Mouse (Mus musculus): Measurements from ENCODE around the gene Olfr1373. TPM values are rescaled to one million over a fixed set of nuclear protein-coding genes. Genes with fewer than 3 reads are reported as not detected.

The Olfr1373 gene
- total and polyA plus RNA-seq, 3 experiments, result not detected

- H3K4me3 ChIP-seq (ENCODE audit: control insufficient read depth in 1 of 2, insufficient read depth in 1 of 2, low read depth in 2 of 2, low read length in 2 of 2), result no peak overlapping the region
- H3K27me3 ChIP-seq (ENCODE audit: control insufficient read depth in 1 of 2, insufficient read depth in 2 of 2, low read length in 2 of 2), result no peaks in the 10 kb centered on the region
- no peak overlapping the region for H3K27ac ChIP-seq (ENCODE audit: control insufficient read depth, low read depth, low read length)
- H3K9me3 ChIP-seq (replicated peaks; ENCODE audit: insufficient read depth, low read length), result no peaks in the 10 kb centered on the region
- peaks cover 0 to 4% of the 10 kb centered on the region in 2 experiments; a peak in 3 of 4 replicates for H3K4me1 ChIP-seq (ENCODE audit: control insufficient read depth in 1 of 2, insufficient read depth in 2 of 2, low read length in 2 of 2)
- TF ChIP-seq TAL1 (IDR thresholded peaks at IDR 0.05; ENCODE audit: low read length), result no peak
- TF ChIP-seq GABPA (IDR thresholded peaks at IDR 0.05; ENCODE audit: low read depth, low read length), result no peak
- TF ChIP-seq MAZ (IDR thresholded peaks at IDR 0.05; ENCODE audit: low read depth, low read length), result no peak
- no peak for TF ChIP-seq MEF2A (IDR thresholded peaks at IDR 0.05; ENCODE audit: extremely low read depth, insufficient replicate concordance, low read depth, low read length, poor library complexity, severe bottlenecking)
- no peak for TF ChIP-seq UBTF (IDR thresholded peaks at IDR 0.05; ENCODE audit: borderline replicate concordance, insufficient read depth, low read depth, low read length)
- no peak for TF ChIP-seq CTCF (IDR thresholded peaks at IDR 0.05 in 2 of 3, conservative IDR thresholded peaks at IDR 0.05 in 1 of 3; ENCODE audit: control insufficient read depth in 1 of 3, insufficient read depth in 1 of 3, low read depth in 2 of 3, low read length in 3 of 3, poor library complexity in 1 of 3, severe bottlenecking in 1 of 3)
- TF ChIP-seq NELFE (IDR thresholded peaks at IDR 0.05; ENCODE audit: low read depth, low read length), result no peak
- TF ChIP-seq TCF12 (IDR thresholded peaks at IDR 0.05; ENCODE audit: low read depth, low read length), result no peak
- TF ChIP-seq ZNF384 (IDR thresholded peaks at IDR 0.05; ENCODE audit: low read depth, low read length), result no peak
- no peak for TF ChIP-seq ZMIZ1 (IDR thresholded peaks at IDR 0.05; ENCODE audit: low read depth, low read length)
- TF ChIP-seq HCFC1 (IDR thresholded peaks at IDR 0.05; ENCODE audit: low read depth, low read length), result no peak
- TF ChIP-seq KAT2A (conservative IDR thresholded peaks at IDR 0.05; ENCODE audit: low read depth, low read length), result no peak
- peaks cover 75% of the 10 kb centered on the region for H3K79me2 ChIP-seq (ENCODE audit: control insufficient read depth, insufficient read depth, low read length, poor library complexity)
- DNase-seq (ENCODE audit: low read depth, low spot score), result peak; percentile 16
- H3K9ac ChIP-seq (ENCODE audit: control insufficient read depth, low read depth, low read length, poor library complexity, severe bottlenecking), result no peak overlapping the region
- H3K36me3 ChIP-seq (ENCODE audit: control insufficient read depth in 1 of 2, insufficient read depth in 2 of 2, low read length in 2 of 2), result peaks cover 31 to 34% of the 10 kb centered on the region in 2 experiments
Observed at GRCm38 (mm10) chr11:52109421-52109820, 35.9 kb downstream of the Olfr1373 start.

GRCm38 (mm10) chr11:52108796-52109195 is 36.5 kb downstream of the Olfr1373 start:
- peaks cover 25 to 33% of the 10 kb centered on the region in 2 experiments for H3K36me3 ChIP-seq (ENCODE audit: control insufficient read depth in 1 of 2, insufficient read depth in 2 of 2, low read length in 2 of 2)
- no peak overlapping the region for H3K27ac ChIP-seq (ENCODE audit: control insufficient read depth, low read depth, low read length)
- peaks cover 80% of the 10 kb centered on the region for H3K79me2 ChIP-seq (ENCODE audit: control insufficient read depth, insufficient read depth, low read length, poor library complexity)
- no peak overlapping the region for H3K4me3 ChIP-seq (ENCODE audit: control insufficient read depth in 1 of 2, insufficient read depth in 1 of 2, low read depth in 2 of 2, low read length in 2 of 2)
- peaks cover 3% of the 10 kb centered on the region in 2 experiments; a peak in 3 of 4 replicates for H3K4me1 ChIP-seq (ENCODE audit: control insufficient read depth in 1 of 2, insufficient read depth in 2 of 2, low read length in 2 of 2)
- no peak for DNase-seq (ENCODE audit: low read depth, low spot score)
- H3K27me3 ChIP-seq (ENCODE audit: control insufficient read depth in 1 of 2, insufficient read depth in 2 of 2, low read length in 2 of 2), result no peaks in the 10 kb centered on the region
- no peak overlapping the region for H3K9ac ChIP-seq (ENCODE audit: control insufficient read depth, low read depth, low read length, poor library complexity, severe bottlenecking)
- H3K9me3 ChIP-seq (replicated peaks; ENCODE audit: insufficient read depth, low read length), result no peaks in the 10 kb centered on the region
- TF ChIP-seq MAZ (IDR thresholded peaks at IDR 0.05; ENCODE audit: low read depth, low read length) (no peak), CTCF (IDR thresholded peaks at IDR 0.05 in 2 of 3, conservative IDR thresholded peaks at IDR 0.05 in 1 of 3; ENCODE audit: control insufficient read depth in 1 of 3, insufficient read depth in 1 of 3, low read depth in 2 of 3, low read length in 3 of 3, poor library complexity in 1 of 3, severe bottlenecking in 1 of 3) (no peak), NELFE (IDR thresholded peaks at IDR 0.05; ENCODE audit: low read depth, low read length) (no peak), UBTF (IDR thresholded peaks at IDR 0.05; ENCODE audit: borderline replicate concordance, insufficient read depth, low read depth, low read length) (no peak)

GRCm38 (mm10) chr11:52106438-52106837 is 38.9 kb downstream of the Olfr1373 start:
- no peak for DNase-seq (ENCODE audit: low read depth, low spot score)
- TF ChIP-seq EP300 (IDR thresholded peaks at IDR 0.05; ENCODE audit: low read depth in 1 of 2, low read length in 2 of 2), result no peak
- Histone ChIP-seq H3K4me1 (ENCODE audit: control insufficient read depth in 1 of 2, insufficient read depth in 2 of 2, low read length in 2 of 2) (peaks cover 14 to 18% of the 10 kb centered on the region in 2 experiments), H3K36me3 (ENCODE audit: control insufficient read depth in 1 of 2, insufficient read depth in 2 of 2, low read length in 2 of 2) (peaks cover 19 to 52% of the 10 kb centered on the region in 2 experiments), H3K27ac (ENCODE audit: control insufficient read depth, low read depth, low read length) (no peak overlapping the region), H3K9ac (ENCODE audit: control insufficient read depth, low read depth, low read length, poor library complexity, severe bottlenecking) (no peak overlapping the region), H3K79me2 (ENCODE audit: control insufficient read depth, insufficient read depth, low read length, poor library complexity) (peaks cover 89% of the 10 kb centered on the region), H3K27me3 (ENCODE audit: control insufficient read depth in 1 of 2, insufficient read depth in 2 of 2, low read length in 2 of 2) (no peaks in the 10 kb centered on the region), H3K4me3 (ENCODE audit: control insufficient read depth in 1 of 2, insufficient read depth in 1 of 2, low read depth in 2 of 2, low read length in 2 of 2) (no peak overlapping the region), H3K9me3 (replicated peaks; ENCODE audit: insufficient read depth, low read length) (no peaks in the 10 kb centered on the region)

Measured in MEL (cell line).